In the genomic region with DNA sequence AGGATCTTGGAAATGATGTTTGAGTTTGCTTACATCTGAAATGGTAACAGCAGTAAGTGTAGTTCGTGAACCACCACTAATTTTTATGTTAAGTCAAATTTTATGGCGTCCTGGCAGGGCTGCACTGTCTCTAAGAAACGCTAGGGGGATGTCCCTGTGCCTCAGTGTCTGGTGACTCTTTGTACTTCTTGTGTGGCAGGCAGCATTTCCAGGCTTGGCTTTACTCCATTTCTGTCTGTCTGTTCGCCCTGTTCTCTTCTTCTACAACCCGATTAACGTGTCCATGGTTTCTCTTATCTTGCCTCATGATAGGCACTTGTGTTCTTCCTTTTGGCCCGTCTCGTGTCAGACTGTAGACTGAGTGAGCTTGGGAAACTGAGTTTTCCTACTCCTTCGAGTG, we compare ENCODE assay signal across 8 mouse cellular contexts. TPM values are rescaled to one million over a fixed set of nuclear protein-coding genes. Genes with fewer than 3 reads are reported as not detected.
A peak's percentile ranks its signal among the peaks of the same experiment; 100 is the strongest.
DNase-seq lines count a peak whose midpoint lies in the region; ATAC-seq lines count a peak whose summit lies in the region.

No protein-coding gene starts in this region.

- no peak overlapping the region for H3K4me3 ChIP-seq in lung, embryonic 15.5 days
- H3K4me3 ChIP-seq in heart, embryonic 13.5 days = no peak overlapping the region

- no peaks in the 10 kb centered on the region for H3K9me3 ChIP-seq in lung, embryonic 15.5 days
- no peaks in the 10 kb centered on the region for H3K9me3 ChIP-seq in heart, embryonic 13.5 days

- no peak overlapping the region for H3K9ac ChIP-seq in lung, embryonic 15.5 days
- peak overlapping the region; percentile 38; the same call in 1 of the 2 replicates for H3K9ac ChIP-seq in heart, embryonic 13.5 days

- peaks cover 35% of the 10 kb centered on the region for H3K4me1 ChIP-seq in lung, embryonic 15.5 days
- peaks cover 59% of the 10 kb centered on the region for H3K4me1 ChIP-seq in heart, embryonic 13.5 days

- H3K36me3 ChIP-seq in lung, embryonic 15.5 days = no peaks in the 10 kb centered on the region
- H3K36me3 ChIP-seq in heart, embryonic 13.5 days = peaks cover 16% of the 10 kb centered on the region
- H3K36me3 ChIP-seq in splenic B cell, adult 2 months (ENCODE audit: control insufficient read depth, insufficient read depth, low read length, poor library complexity, severe bottlenecking) = no peaks in the 10 kb centered on the region

- 37% methylated on average over 9 of the region's 9 CpGs for WGBS in lung, embryonic 15.5 days
- 21% methylated on average over 9 of the region's 9 CpGs for WGBS in heart, embryonic 13.5 days

- no peak overlapping the region for H3K4me2 ChIP-seq in lung, embryonic 15.5 days
- H3K4me2 ChIP-seq in heart, embryonic 13.5 days = peak overlapping the region; percentile 42

- no peak overlapping the region for H3K27ac ChIP-seq in lung, embryonic 15.5 days
- 0 out of 2 replicates have a peak overlapping the region, but pooled peaks have one; percentile 26 for H3K27ac ChIP-seq in heart, embryonic 13.5 days (replicated peaks)

- peak; percentile 25 to 41 for DNase-seq in cerebellum, postnatal 14 days
- no peak for DNase-seq in cerebellum, adult 9-11 months
- DNase-seq in lung, adult 18-20 months = no peak
- peak; percentile 9 for DNase-seq in splenic B cell, adult 2 months (ENCODE audit: low read depth, low spot score)
- DNase-seq in ovary, postnatal 14 days (ENCODE audit: low spot score) = no peak
- no peak for DNase-seq in kidney, adult 11 months

- no peaks in the 10 kb centered on the region for H3K27me3 ChIP-seq in lung, embryonic 15.5 days
- H3K27me3 ChIP-seq in heart, embryonic 13.5 days (replicated peaks) = no peaks in the 10 kb centered on the region
- H3K27me3 ChIP-seq in splenic B cell, adult 2 months (ENCODE audit: control insufficient read depth, insufficient read depth, low read length, poor library complexity, severe bottlenecking) = no peaks in the 10 kb centered on the region

- ATAC-seq in lung, embryonic 15.5 days (ENCODE audit: borderline replicate concordance, extremely low read depth, low FRiP score, low TSS enrichment) = peak; percentile 25; the same call in 1 of the 2 replicates
- no peak for ATAC-seq in heart, embryonic 13.5 days (ENCODE audit: extremely low read depth, insufficient number of reproducible peaks, low FRiP score, low TSS enrichment)

RNA-seq across cellular contexts. Expression of gene Selenoi, which starts 11.4 kb away (rescaled TPM):
- 17.0 and 18.1 TPM in 2 replicates for polyA plus RNA-seq in lung, embryonic 15.5 days (2015; fragmentation: Nextera tagmentation; extraction: Ambion mirVana)
- 13.6 and 15.5 TPM in 2 replicates for polyA plus RNA-seq in heart, embryonic 13.5 days (2015; fragmentation: Nextera tagmentation; extraction: Ambion mirVana)

RNA-seq across cellular contexts. Expression of gene Drc1, which starts 37.4 kb away (rescaled TPM):
- polyA plus RNA-seq in lung, embryonic 15.5 days (2015; fragmentation: Nextera tagmentation; extraction: Ambion mirVana) = 2.7 and 2.8 TPM in 2 replicates
- polyA plus RNA-seq in heart, embryonic 13.5 days (2015; fragmentation: Nextera tagmentation; extraction: Ambion mirVana) = 0.05 and 0.11 TPM in 2 replicates

RNA-seq across cellular contexts. Expression of gene Adgrf3, which starts 38.2 kb away (rescaled TPM):
- polyA plus RNA-seq in lung, embryonic 15.5 days (2015; fragmentation: Nextera tagmentation; extraction: Ambion mirVana) = 0.22 TPM in 1 of 2 replicates, not detected in the other
- polyA plus RNA-seq in heart, embryonic 13.5 days (2015; fragmentation: Nextera tagmentation; extraction: Ambion mirVana) = 0.19 and 0.78 TPM in 2 replicates

Comparison
In these comparisons a context has a peak if more than half of its experiments do, and no peak if none do; other contexts are left out.
1. DNase-seq: peak in cerebellum, postnatal 14 days (2 of 2) and splenic B cell, adult 2 months (single experiment); none in cerebellum, adult 9-11 months (single experiment), lung, adult 18-20 months (0 of 2), ovary, postnatal 14 days (single experiment) and kidney, adult 11 months (single experiment).